Mouse (Mus musculus) brown adipose tissue, adult 24 weeks (tissue): ENCODE data around the gene Cadm1. TPM values are rescaled to one million over a fixed set of nuclear protein-coding genes. Genes with fewer than 3 reads are reported as not detected.

Source experiments
- H3K27ac ChIP-seq: fragments of 200-500 bp; replicated peaks from 2 replicates; pipeline ENCODE4 v1.5.1; 2012; ENCODE audit warnings: low read depth, mild to moderate bottlenecking, low read length
- H3K4me1 ChIP-seq: fragments of 200-500 bp; 2 replicates; pipeline ENCODE4 v1.6.1; 2012; ENCODE audit warnings: low read length, mixed read lengths; ENCODE audit not compliant: control insufficient read depth, insufficient read depth, insufficient read length
- H3K4me3 ChIP-seq: fragments of 200-500 bp; 2 replicates; pipeline ENCODE4 v1.5.1; 2012; ENCODE audit warnings: low read depth, mild to moderate bottlenecking, low read length, moderate library complexity; ENCODE audit not compliant: insufficient read depth
- polyA plus RNA-seq: library from polyadenylated mRNA; stranded (reverse); fragments of >200 nt; gene quantifications from 2 replicates; pipeline ENCODE4 v1.2.4, GENCODE M21; 2012; ENCODE audit not compliant: missing spikeins, insufficient read depth, insufficient read length

The Cadm1 gene
- polyA plus RNA-seq, 1 experiment = 2.1 TPM

DNA sequence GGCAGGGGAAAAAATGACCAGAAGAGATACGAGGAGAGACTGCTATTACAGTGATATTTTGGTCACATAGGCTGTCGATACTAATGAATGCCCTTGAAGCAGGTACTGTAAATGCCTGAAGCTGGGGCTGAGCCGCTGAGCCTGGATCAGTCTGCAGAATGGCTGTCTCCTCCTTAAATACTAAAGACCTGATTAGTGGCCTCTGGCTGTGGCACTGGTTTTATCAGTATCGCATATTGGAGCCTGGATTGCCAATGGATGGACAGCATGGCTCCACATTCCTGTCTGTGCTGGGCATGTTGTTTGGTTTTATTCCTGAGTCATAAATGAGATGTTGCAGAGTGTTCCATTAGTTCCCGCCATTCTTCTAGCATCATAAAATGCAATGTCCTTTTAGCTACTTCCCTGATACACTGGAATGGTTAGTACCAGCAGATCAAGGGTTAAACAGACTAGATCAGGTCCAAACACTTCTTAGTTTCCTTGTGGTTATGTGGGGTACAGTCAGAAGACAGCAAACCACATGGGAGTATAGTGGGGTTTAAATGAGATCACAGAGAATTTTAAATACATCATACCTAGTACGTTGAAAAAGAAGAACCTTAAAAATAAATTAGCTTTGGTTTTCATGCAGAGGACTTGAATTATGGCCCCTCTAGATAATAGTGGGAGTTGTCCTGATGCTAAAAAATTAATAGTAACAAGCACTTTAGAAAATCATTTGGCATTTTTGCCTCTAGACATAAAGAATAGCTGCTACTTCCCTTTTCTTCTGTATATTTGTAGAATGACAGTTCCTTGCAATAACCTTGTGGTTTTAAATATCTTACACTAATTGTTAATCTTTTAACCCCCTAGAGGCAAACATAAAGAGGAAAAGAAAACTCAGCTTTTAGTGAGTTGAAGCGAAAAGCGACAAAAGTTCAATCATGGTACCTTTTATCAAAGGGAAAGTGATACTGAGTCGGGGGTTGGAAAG, 247.3 kb downstream of the Cadm1 start:
- H3K27ac ChIP-seq = no peak overlapping the region
- no peaks in the 10 kb centered on the region for H3K4me1 ChIP-seq

GRCm38 (mm10) chr9:47778438-47778837, 248.5 kb downstream of the Cadm1 start:
- H3K4me3 ChIP-seq = no peak overlapping the region
- no peaks in the 10 kb centered on the region for H3K4me1 ChIP-seq
- no peak overlapping the region for H3K27ac ChIP-seq

More for the DNA sequence above, 247.3 kb downstream of the Cadm1 start:
- no peak overlapping the region for H3K4me3 ChIP-seq

- Histone ChIP-seq H3K27ac (no peak overlapping the region), H3K4me1 (no peaks in the 10 kb centered on the region), H3K4me3 (no peak overlapping the region)
Measured at GRCm38 (mm10) chr9:47779291-47779690, 249.3 kb downstream of the Cadm1 start.

DNA sequence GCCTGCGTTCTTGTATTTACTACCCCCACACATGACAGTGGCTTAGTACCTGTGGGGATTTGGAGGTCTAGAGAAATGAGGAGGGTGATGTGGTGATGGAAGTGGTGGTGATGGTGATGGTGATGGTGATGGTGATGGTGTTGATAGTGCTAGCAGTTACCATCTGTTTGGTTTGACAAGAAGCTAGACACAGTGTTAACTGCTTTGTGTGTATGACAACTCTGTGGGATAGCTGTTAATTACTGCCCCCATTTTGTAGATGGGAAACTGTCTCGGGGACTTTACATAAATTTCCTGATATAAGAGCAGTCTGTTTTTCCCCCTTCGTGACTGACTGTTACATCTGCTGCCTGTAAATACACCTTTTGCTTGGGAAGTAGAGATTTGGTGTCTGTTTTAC, 256.7 kb downstream of the Cadm1 start:
- Histone ChIP-seq H3K27ac (no peak overlapping the region), H3K4me1 (no peaks in the 10 kb centered on the region), H3K4me3 (no peak overlapping the region)

- Histone ChIP-seq H3K27ac (no peak overlapping the region), H3K4me3 (no peak overlapping the region), H3K4me1 (no peaks in the 10 kb centered on the region)
Measured at GRCm38 (mm10) chr9:47798478-47798877, 268.5 kb downstream of the Cadm1 start.

- H3K4me3 ChIP-seq = no peak overlapping the region
- H3K4me1 ChIP-seq = no peaks in the 10 kb centered on the region
- H3K27ac ChIP-seq = no peak overlapping the region
Measured at GRCm38 (mm10) chr9:47801242-47801641, 271.3 kb downstream of the Cadm1 start.

GRCm38 (mm10) chr9:47802527-47802926, 272.6 kb downstream of the Cadm1 start:
- no peaks in the 10 kb centered on the region for H3K4me1 ChIP-seq
- H3K27ac ChIP-seq = no peak overlapping the region

GRCm38 (mm10) chr9:47803531-47804105, 273.6 kb downstream of the Cadm1 start:
- Histone ChIP-seq H3K27ac (no peak overlapping the region), H3K4me1 (no peaks in the 10 kb centered on the region)

More at GRCm38 (mm10) chr9:47802527-47802926, 272.6 kb downstream of the Cadm1 start:
- no peak overlapping the region for H3K4me3 ChIP-seq

DNA sequence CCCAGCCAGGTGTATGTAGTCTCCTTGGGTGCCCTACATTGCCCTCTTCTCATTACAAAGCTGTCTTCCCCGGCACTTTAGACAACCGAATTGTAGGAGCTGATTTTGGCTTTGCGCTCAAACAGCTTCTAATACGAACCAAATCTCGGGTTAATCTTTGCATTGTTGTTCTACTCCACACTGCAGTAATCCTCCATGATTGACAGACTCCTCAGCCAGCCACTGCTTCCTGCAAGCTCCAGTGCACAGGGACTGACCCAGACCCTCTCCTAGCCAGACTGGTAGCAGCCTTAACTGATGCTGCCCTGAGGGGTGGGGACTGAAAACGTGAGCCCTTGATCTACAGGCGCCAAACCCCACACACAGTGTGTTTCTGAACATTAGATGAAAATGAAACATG, 275.7 kb downstream of the Cadm1 start:
- no peaks in the 10 kb centered on the region for H3K4me1 ChIP-seq
- H3K27ac ChIP-seq = no peak overlapping the region
- no peak overlapping the region for H3K4me3 ChIP-seq

More at GRCm38 (mm10) chr9:47803531-47804105, 273.6 kb downstream of the Cadm1 start:
- H3K4me3 ChIP-seq = no peak overlapping the region

DNA sequence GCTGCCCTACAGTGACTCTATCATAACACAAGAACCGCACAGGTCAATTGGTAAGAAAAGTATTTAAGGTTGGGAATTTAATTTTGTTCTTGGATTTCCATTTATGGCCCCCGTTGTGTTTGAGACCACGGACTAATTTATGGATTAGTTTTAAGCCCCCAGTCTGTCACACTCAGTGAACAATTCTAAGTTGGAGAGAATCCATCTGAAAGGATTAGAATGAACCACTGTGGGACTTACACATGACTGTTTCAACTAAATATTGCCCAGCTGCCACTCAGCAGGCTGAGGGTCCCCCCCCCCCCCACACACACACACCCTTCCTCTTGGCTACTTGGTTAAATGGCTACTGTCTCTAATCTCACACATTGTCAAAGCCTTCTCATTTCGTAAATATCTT, 295.7 kb downstream of the Cadm1 start:
- Histone ChIP-seq H3K27ac (no peak overlapping the region), H3K4me1 (no peaks in the 10 kb centered on the region), H3K4me3 (no peak overlapping the region)

- Histone ChIP-seq H3K27ac (no peak overlapping the region), H3K4me3 (no peak overlapping the region)
Measured at GRCm38 (mm10) chr9:47828762-47829161, 298.8 kb downstream of the Cadm1 start.

DNA sequence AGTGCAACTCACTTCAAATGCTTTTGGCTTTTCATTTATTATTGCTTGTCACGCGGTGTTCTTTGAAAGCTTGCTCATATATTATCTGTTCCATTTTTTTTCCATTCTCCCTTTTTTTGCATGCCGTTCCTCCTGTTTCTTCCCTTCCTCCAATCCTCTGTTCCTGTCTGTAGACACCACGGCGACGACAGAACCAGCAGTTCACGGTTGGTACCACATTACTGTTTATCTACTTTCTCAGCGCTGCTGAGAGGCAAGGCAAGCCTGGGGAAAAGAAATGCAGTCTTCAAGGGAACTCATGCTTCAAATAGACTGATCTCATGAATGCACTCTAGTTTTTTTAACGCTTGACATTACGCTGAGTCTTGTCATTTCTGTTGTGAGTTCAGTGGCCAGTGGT, 299.2 kb downstream of the Cadm1 start:
- Histone ChIP-seq H3K4me1 (no peaks in the 10 kb centered on the region), H3K4me3 (no peak overlapping the region), H3K27ac (no peak overlapping the region)

More at GRCm38 (mm10) chr9:47828762-47829161, 298.8 kb downstream of the Cadm1 start:
- no peaks in the 10 kb centered on the region for H3K4me1 ChIP-seq

DNA sequence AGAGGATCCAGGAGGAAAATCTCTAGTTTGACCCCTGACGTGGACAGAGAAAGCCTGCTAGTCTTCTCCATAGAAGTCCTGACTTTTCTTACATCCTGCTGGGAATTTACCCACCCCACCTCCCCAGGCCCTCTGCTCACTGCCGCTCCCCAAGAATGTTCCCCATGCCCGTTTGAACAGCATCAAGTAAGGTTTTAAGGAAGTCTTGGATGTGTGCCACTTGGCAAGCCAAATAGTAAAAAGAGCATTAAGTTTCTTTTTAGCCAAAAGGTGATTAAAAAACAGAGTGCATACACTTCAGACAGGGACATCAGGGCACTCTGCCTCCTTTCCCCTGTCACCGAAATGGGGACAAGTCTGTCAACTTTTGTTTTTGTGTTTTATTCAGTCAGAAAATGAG, 299.9 kb downstream of the Cadm1 start:
- H3K4me3 ChIP-seq = no peak overlapping the region
- H3K27ac ChIP-seq = no peak overlapping the region
- H3K4me1 ChIP-seq = no peaks in the 10 kb centered on the region

- Histone ChIP-seq H3K4me1 (no peaks in the 10 kb centered on the region), H3K27ac (no peak overlapping the region)
Measured at GRCm38 (mm10) chr9:47831412-47831811, 301.4 kb downstream of the Cadm1 start.

DNA sequence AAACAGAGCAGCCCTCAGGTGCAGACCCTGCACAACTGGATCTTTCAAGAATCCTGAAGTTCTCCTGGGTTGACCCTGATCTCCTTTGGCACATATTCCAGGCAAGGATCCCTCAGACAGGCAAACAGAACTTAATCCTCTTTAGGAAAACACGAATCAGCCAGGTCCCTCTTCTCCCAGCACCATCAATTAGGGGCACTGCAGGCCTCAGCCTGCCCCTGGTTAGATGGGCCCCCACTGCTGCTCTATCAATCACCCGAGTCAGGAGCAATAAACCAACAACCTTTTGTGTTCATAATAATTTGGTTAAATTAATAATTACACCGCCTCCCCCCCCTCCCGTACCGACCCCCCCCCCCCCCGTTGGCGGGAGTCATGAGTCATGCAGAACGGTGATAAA, 308.2 kb downstream of the Cadm1 start:
- no peak overlapping the region for H3K27ac ChIP-seq
- H3K4me1 ChIP-seq = no peaks in the 10 kb centered on the region
- H3K4me3 ChIP-seq = no peak overlapping the region

More at GRCm38 (mm10) chr9:47831412-47831811, 301.4 kb downstream of the Cadm1 start:
- H3K4me3 ChIP-seq = no peak overlapping the region
